Mouse (Mus musculus) testis, adult 2 months (tissue): ENCODE measurements around the gene Siah3. TPM values are rescaled to one million over a fixed set of nuclear protein-coding genes. Genes with fewer than 3 reads are reported as not detected.
"Not testable (repeated sequence)": the region's sequence is repeated elsewhere in the genome, so short reads cannot be mapped to it uniquely, and the experiment has no call there.

Experiments
- H3K27ac ChIP-seq: fragments of 200-500 bp; 2 replicates; pipeline ENCODE4 v1.5.1; 2012; ENCODE audit warnings: low read depth, low read length; ENCODE audit not compliant: control insufficient read depth, insufficient read depth
- H3K27me3 ChIP-seq: fragments of 200-500 bp; 2 replicates; pipeline ENCODE4 v1.6.1; 2012; ENCODE audit warnings: mild to moderate bottlenecking, low read length, moderate library complexity; ENCODE audit not compliant: control insufficient read depth, insufficient read depth
- H3K36me3 ChIP-seq: fragments of 200-500 bp; 2 replicates; pipeline ENCODE4 v1.6.1; 2012; ENCODE audit warnings: mild to moderate bottlenecking, low read length; ENCODE audit not compliant: control insufficient read depth, insufficient read depth
- H3K4me1 ChIP-seq: fragments of 200-500 bp; 2 replicates; pipeline ENCODE4 v1.6.1; 2012; ENCODE audit warnings: low read length; ENCODE audit not compliant: control insufficient read depth, insufficient read depth
- H3K4me3 ChIP-seq: fragments of 200-500 bp; 2 replicates; pipeline ENCODE4 v1.5.1; 2012; ENCODE audit warnings: low read depth, mild to moderate bottlenecking, low read length, moderate library complexity, mixed read lengths; ENCODE audit not compliant: control insufficient read depth
- CTCF ChIP-seq: fragments of 200-500 bp; IDR thresholded peaks from 2 replicates; pipeline ENCODE4 v1.5.1; 2012; ENCODE audit warnings: low read depth, mild to moderate bottlenecking, inconsistent platforms, low read length, moderate library complexity; ENCODE audit not compliant: control insufficient read depth, insufficient read depth, insufficient replicate concordance
- POLR2A ChIP-seq: fragments of 200-500 bp; IDR thresholded peaks from 2 replicates; pipeline ENCODE4 v1.6.1; 2012; ENCODE audit warnings: low read depth, mild to moderate bottlenecking, inconsistent platforms, low read length, moderate library complexity; ENCODE audit not compliant: control insufficient read depth
- polyA plus RNA-seq: library from polyadenylated mRNA; depleted of rRNA; stranded (reverse); fragments of >200 nt; gene quantifications from 2 replicates; pipeline ENCODE4 v1.2.3, GENCODE M21; 2012

The Siah3 gene
- polyA plus RNA-seq, 1 experiment: not detected

GRCm38 (mm10) chr14:75432850-75433249 is 22.9 kb upstream of the Siah3 start:
- H3K4me3 ChIP-seq: no peak overlapping the region
- H3K36me3 ChIP-seq: no peaks in the 10 kb centered on the region

DNA sequence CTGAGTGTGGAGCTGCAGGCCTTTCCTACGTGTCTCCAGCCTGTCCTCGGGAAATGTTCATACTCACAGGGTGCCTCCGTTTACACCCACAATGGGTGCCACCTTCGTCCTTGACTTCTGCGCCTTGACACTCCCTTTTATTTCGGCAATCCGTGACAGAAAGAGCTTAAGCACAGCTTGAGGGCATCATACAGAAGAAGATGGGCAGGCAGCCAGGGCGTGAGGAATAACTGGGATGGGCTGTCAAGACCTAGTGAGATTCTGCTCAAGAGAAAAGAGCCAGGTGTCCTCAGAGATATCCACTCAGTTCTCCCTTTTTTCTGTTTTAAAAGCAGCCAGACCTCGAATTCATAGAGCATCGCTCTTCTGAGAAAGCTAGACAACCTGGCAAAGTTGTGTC is 21.2 kb upstream of the Siah3 start:
- Histone ChIP-seq H3K27ac (no peak overlapping the region), H3K4me1 (peaks cover 2% of the 10 kb centered on the region; the same call in 1 of the 2 replicates), H3K36me3 (no peaks in the 10 kb centered on the region), H3K4me3 (no peak overlapping the region), H3K27me3 (no peaks in the 10 kb centered on the region)
- no peak for TF ChIP-seq CTCF

More at GRCm38 (mm10) chr14:75432850-75433249, 22.9 kb upstream of the Siah3 start:
- Histone ChIP-seq H3K4me1 (peaks cover 2% of the 10 kb centered on the region; the same call in 1 of the 2 replicates), H3K27me3 (no peaks in the 10 kb centered on the region), H3K27ac (no peak overlapping the region)
- TF ChIP-seq POLR2A (no peak), CTCF (no peak)

DNA sequence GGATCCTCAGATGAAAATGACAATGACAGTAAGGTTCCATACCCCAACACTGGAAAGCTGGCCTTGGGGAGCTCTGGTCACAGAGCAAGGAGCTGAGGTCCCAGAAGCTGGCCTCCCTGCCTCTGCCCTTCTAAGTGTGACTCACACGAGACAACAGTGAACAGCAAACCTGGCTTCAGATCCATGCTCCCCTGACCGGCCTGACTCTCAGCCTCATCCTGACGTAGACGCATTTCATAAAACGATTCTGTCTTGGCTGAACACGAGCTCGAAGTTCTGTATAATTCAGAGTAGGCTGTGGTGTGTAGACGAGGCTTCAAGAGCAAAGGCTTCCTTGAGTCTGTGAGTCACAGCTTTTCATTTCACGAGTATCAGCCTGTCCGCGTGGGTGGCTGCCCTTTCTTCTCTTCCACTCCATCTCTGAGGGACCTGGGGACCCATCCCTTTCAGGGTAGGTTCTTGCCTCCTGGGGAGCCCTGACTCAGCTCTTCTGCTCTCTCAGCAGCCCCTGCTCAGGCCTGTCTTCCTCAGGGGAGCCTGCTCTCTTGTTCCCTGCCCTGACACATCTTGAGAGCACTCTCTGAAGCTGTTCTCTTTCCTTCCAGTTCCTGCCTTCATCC is 11.2 kb upstream of the Siah3 start:
- H3K36me3 ChIP-seq: no peaks in the 10 kb centered on the region
- peaks cover 8% of the 10 kb centered on the region for H3K4me1 ChIP-seq
- TF ChIP-seq POLR2A (no peak), CTCF (no peak)
- no peaks in the 10 kb centered on the region for H3K27me3 ChIP-seq
- no peak overlapping the region for H3K27ac ChIP-seq
- H3K4me3 ChIP-seq: peak overlapping the region; percentile 46

- TF ChIP-seq POLR2A (no peak; the same call in 1 of the 2 replicates), CTCF (no peak)
- Histone ChIP-seq H3K4me1 (peaks cover 8% of the 10 kb centered on the region), H3K27ac (no peak overlapping the region), H3K4me3 (peak overlapping the region; percentile 46), H3K27me3 (no peaks in the 10 kb centered on the region), H3K36me3 (no peaks in the 10 kb centered on the region)
Observed at GRCm38 (mm10) chr14:75445281-75445947, 10.4 kb upstream of the Siah3 start.

DNA sequence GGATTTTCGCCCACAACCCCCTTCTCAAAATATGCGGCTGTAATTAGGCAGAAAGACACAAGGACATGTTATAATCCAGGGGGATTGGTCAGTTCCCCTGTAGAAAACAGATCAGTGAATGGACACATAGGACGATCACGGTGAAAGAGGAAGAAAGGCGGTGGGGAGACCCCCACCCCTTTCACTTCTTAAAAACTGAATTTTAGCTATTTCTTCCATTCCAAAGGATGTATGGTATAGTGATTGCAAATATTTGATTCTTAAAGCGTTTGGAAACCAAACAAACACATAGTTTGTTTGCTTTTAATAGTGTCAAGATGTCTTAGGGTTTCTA is 9.9 kb upstream of the Siah3 start:
- no peaks in the 10 kb centered on the region for H3K27me3 ChIP-seq
- H3K4me3 ChIP-seq: peak overlapping the region; percentile 46
- H3K27ac ChIP-seq: no peak overlapping the region
- peaks cover 8% of the 10 kb centered on the region for H3K4me1 ChIP-seq
- no peaks in the 10 kb centered on the region for H3K36me3 ChIP-seq
- TF ChIP-seq POLR2A: no peak
- no peak for TF ChIP-seq CTCF

DNA sequence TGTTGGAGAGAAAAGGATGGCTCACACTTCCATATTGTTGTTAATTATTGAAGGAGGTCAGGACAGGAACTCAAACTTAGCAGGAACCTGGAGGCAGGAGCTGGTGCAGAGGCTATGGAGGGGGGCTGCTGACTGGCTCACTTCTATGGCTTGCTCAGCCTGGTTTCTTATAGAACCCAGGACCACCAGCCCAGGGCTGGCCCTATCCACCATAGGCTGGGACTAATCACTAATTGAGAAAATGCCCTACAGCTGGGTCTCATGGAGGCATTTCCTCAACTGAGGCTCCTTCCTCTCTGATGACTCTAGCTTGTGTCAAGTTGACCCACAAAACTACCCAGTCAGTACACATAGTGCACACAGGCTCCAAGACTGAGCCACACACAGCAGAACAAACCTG is 9.5 kb upstream of the Siah3 start:
- H3K4me1 ChIP-seq, H3K27ac ChIP-seq, H3K36me3 ChIP-seq, H3K27me3 ChIP-seq, H3K4me3 ChIP-seq: not testable (repeated sequence)

GRCm38 (mm10) chr14:75453906-75454305 is 1.9 kb upstream of the Siah3 start:
- no peak overlapping the region for H3K4me3 ChIP-seq
- H3K27me3 ChIP-seq: no peaks in the 10 kb centered on the region
- H3K4me1 ChIP-seq: peaks cover 11% of the 10 kb centered on the region
- no peak for TF ChIP-seq POLR2A
- no peak for TF ChIP-seq CTCF
- H3K27ac ChIP-seq: no peak overlapping the region
- no peaks in the 10 kb centered on the region for H3K36me3 ChIP-seq

- Histone ChIP-seq H3K4me1 (peaks cover 11% of the 10 kb centered on the region), H3K36me3 (no peaks in the 10 kb centered on the region), H3K27me3 (no peaks in the 10 kb centered on the region), H3K4me3 (no peak overlapping the region), H3K27ac (no peak overlapping the region)
- TF ChIP-seq CTCF: no peak
- no peak for TF ChIP-seq POLR2A
Observed at GRCm38 (mm10) chr14:75454716-75455115, 1.1 kb upstream of the Siah3 start.
